Mouse (Mus musculus): ENCODE measurements around the gene Zfand3.

The Zfand3 gene

DNA sequence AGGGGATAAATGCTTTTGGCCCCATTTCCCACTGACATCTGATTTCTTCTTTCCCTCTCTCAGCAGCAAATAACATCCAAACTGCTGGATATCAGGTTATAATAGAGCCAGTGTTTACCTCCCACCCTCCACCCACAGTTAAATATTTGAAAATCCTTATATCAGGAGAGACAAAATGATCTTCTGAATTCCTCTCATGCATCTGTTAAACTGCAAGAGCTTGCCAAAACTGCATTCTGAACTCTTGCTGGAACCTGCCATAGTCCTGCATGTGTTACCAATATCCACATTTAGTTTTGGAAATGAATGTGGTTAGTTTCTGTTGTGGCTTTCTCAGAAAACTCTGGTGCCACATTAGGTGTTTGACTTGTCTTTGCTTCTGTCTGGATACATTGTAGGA is 97.3 kb downstream of the Zfand3 start:
- no peak for DNase-seq (ENCODE audit: low read depth in 2 of 2, low spot score in 2 of 2)

DNA sequence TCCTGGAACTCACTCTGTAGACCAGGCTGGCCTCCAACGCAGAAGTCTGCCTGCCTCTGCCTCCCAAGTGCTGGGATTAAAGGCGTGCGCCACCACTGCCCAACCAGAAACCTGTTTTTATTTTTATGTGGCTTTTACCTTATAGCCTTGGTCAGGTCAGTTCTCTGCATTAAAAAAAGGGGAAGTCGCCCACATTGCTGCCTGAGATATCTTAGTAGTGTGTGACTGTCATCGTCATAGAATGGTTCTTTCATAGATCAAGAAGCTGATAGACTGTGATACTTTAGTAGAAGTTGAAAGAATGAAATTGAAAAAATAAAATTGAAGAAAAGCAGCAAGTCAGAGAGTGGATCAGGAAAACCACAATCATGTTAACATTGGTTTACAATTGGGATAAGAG is 98.5 kb downstream of the Zfand3 start:
- no peak for DNase-seq (ENCODE audit: low read depth in 2 of 2, low spot score in 2 of 2)

DNA sequence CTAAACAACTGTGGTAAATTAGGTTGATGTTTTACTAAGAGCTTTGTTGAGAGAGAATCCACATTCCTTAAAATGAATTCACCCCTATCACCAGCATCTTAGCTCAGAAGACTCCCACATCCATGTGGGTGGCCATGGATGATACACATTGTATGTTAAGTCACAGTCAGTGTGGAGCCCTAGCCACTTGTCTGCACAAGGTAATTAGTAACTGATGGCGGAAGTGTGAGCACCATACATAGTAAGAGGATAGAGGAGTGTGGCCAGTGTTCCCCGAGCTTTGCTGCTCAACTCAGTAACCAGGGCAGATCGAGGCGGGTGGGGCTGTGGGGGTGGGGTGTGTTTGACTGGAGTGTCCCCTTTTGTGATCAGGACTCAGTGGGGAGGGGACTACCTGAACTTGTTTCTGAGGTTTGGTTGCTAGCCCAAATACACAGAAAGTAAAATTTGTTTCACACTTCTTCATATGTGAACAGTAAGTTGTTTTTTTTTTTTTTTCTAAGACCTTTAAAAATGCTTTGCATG is 99.2 kb downstream of the Zfand3 start:
- DNase-seq (ENCODE audit: low read depth in 2 of 2, low spot score in 2 of 2) = no peak

DNA sequence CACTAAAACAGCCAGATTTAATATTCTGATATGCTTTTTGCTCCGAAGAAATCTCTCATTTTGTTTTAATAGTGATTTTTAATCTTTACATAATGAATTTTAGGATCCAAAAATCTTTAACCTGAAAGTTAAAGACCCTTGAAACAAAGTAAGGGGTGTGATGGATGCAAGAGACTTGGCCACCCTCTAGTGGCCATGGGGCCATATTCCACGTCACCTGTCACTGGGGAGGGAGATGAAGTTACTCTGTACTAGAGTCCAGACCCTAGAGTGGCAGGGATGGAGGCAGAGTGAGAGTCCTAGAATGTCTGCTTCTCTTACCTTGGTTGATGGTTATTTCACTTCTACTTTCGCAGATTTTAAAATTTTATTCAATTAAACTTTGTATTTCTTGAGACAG is 100.8 kb downstream of the Zfand3 start:
- no peak for DNase-seq (ENCODE audit: low read depth in 2 of 2, low spot score in 2 of 2)

DNA sequence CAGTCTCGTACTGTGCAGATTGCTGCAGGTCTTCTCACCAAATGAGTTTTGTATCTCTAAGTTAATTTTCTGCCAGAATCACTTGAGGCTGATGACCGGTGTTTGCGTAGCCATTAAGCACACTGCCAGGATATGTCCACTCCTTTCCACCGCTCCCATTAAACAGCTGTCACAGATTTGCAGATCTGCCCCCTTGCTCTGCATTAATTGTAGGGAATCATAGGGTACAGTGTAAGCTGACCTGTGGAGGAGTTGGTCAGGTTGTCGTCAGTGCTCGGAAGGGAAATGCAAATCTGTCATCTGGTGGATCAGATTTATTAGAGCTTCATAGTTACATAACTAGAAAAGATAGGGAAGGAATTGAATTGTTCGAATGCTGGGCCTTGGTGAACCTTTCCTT is 106.1 kb downstream of the Zfand3 start:
- no peak for DNase-seq (ENCODE audit: low read depth in 2 of 2, low spot score in 2 of 2)

DNA sequence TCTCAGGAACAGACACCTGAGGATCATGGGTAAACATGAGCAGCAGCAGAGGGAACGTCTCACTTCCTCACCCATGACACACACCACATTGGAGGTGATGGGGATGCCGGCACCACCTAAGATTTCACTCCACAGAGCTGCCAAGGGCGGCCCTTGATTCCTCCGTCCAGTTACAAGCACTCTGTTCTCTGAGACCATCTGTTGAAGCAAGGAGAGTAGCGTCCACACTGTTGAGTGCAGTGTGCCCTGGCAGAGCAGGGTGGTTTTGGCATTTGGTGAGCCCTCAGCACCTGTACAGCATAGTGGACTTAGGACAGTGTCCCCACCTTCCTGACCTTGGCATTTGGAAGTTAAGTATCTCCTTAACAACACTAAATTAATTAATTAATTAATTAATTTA is 107.0 kb downstream of the Zfand3 start:
- no peak for DNase-seq (ENCODE audit: low read depth in 2 of 2, low spot score in 2 of 2)

DNA sequence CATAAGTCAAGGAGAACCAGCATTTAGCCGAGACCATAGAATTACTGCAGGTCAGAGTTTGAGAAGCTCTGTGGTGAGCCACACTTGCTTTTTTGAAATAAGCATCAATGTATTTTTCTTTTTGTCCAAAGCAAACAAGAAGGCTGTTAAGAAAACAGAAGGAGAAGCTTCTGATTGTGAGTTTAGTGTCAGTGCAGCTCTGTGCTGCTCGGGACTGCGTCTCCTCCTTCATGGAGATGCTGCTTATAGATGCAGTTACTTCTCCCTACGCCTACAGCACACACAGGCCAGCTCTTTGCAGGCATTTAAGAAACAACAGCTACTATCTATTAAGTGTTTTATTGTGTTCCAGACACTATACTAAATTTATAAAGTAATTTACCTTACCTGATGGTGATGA is 107.5 kb downstream of the Zfand3 start:
- DNase-seq (ENCODE audit: low read depth in 2 of 2, low spot score in 2 of 2) = no peak

DNA sequence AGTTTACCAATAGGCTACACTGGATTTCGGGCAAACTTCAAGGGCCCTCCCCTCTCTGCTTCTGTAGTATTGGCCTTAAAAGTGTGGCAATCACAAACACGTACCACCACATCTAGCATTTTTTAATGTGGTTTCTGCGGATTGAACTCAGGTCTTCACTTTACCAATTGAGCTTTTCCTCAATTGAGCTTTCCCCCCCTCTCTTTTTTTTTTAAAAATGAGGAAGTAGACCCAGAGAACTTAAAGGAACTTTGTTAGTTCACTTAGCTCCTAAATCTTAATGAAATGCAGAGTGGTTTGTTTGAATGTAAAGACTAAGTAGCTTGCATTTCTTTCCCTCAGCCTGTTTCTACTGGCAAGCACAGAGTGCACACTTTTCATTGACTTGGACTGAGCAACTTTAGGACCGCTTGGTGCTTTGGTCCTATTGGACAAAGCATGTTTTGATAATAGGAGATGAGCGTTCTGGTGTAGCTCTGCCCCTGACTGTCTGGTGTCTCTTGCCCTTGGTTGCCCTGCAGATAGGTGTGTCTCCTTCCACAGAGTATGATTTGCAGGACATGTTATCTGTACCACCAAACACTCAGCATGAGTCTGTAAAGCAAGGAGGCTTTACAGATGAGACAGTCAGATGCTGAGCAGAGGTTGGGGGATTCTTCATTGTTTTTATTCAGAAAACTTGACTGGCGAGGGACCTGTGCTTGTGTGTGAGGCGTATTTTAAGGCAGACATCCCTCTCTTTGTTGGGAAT is 108.2 kb downstream of the Zfand3 start:
- no peak for DNase-seq (ENCODE audit: low read depth in 2 of 2, low spot score in 2 of 2)

DNA sequence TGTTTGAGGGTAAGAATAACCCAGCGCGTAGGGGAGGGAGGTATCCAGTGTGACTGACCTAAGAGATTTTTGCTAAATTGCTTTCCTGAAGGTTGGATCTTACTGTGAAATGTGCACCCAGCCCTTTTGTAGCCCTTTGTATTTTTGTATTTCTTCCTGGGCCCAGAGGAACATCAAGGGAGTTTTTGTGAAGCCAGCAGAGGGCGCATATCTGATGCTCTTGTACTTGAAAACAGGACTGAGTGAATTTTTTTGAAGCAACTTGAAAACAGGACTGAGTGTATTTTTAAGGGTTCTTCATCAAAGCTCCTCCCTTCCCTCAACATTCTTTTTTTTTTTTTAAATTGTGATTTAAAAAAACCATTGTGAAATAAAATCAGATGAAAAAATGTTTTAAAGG is 110.2 kb downstream of the Zfand3 start:
- peak in 1 of 2 experiments; percentile 38 for DNase-seq (ENCODE audit: low read depth in 2 of 2, low spot score in 2 of 2)

DNA sequence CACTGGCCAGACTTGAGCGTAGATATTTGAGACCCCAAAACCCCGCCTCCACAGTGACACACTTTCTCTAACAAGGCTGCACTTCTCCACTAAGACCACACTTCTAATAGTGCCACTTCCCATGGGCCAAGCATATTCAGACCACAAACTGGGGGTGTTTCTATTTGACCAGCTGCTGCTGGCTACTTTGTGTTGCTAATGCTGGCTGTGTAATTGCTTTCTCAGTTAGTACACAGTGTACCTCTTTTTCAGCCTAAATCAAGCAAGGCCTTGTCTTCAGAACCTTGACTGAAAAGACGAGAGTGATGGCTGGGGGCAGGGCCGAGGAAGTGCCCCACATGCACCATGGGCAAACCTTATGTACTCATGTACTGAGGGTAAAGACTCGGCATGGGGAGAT is 111.7 kb downstream of the Zfand3 start:
- no peak for DNase-seq (ENCODE audit: low read depth in 2 of 2, low spot score in 2 of 2)

DNA sequence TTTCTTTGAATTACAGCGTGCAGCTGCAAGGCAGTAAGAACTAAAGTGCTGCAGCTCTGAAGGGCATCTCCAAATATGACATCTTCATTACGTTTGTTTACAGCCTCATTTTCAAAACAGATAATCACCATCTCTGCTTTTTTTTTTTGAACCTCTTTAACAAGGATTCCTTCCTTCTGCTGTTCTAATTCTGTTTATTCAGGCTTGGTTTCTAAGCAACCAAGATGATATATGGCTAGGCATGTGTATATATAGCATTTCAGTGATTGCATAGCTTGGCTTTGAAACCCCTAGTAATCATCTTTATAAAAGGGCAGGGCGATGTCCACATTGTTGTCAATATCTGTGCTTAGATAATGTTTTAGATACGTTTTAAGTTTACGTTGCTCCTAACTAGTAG is 113.5 kb downstream of the Zfand3 start:
- DNase-seq (ENCODE audit: low read depth in 2 of 2, low spot score in 2 of 2) = no peak

DNA sequence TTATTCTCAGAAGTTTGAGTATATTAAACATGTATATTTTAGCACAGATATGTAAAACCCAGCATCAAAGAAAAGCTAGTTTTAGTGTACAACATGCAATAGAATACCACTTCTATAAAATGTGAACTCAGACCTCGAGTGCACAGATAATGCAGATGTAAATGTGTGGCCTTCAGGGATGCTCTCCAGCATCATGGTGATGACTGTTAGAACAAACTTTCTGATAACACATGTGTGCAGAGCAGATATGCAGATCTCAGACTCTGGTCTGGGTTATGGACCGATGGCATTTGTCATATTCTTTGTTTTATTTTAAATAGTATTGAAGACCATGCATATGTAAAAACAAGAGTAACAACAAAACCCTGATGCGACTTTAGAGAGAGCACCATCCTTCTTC is 117.7 kb downstream of the Zfand3 start:
- DNase-seq (ENCODE audit: low read depth in 2 of 2, low spot score in 2 of 2) = no peak

DNA sequence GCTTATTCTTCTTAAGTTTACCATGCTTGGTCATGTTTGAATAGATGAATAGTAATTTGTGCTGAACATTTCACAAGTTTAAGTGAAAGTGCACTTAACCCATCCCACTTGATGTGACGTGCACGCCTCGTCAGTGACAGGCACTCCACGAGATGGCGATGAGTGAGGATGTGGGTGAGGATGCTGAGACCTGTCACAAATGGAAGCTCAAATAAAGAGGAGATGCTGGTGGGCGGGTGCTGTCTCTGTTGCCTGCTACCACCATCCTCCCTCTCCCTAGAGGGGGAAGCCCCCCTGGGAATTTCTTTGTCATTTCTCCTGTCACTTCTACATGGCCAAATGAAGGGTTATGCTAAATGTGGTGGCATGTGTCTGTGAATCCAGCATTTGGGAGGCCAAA is 123.9 kb downstream of the Zfand3 start:
- peak in 1 of 2 experiments; percentile 45 for DNase-seq (ENCODE audit: low read depth in 2 of 2, low spot score in 2 of 2)

DNA sequence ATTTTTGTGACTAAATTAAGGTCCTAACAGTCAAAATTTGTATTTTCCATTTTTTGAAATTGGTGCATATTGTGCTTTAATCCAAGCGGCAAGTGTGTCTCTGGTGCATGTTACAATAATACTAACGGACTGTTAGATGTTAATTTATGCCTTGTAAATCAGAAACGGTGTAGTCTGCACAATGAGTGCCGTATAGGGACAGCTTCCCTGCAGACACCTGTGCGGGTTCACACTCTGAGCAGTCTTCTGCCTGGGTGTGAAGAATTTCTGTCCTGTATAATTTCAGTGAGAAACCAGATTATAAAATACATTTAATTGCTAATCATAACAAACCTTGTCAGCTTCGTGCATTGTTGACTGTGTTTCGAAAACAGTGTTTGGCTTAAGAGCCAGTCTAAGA is 124.7 kb downstream of the Zfand3 start:
- DNase-seq (ENCODE audit: low read depth in 2 of 2, low spot score in 2 of 2) = no peak

DNA sequence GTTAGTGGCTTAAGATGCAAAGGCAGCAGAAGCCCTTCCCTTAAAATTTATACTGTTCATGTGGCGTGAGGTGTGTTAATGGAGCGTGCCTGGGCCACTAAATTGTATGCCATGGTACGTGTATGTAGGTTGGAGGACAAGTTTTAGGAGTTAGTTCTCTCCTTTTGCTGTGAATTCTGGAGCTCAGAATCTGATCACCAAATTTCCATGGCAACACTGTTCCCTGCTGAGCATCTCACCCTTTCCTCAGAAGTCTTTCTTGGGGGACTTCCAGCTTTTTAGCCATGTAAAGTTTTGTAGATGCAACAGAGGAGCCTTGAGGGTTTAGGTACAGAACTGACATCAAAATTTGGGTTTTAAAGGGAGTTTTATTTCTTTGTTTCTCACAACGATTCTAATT is 125.8 kb downstream of the Zfand3 start:
- DNase-seq (ENCODE audit: low read depth in 2 of 2, low spot score in 2 of 2) = no peak

DNA sequence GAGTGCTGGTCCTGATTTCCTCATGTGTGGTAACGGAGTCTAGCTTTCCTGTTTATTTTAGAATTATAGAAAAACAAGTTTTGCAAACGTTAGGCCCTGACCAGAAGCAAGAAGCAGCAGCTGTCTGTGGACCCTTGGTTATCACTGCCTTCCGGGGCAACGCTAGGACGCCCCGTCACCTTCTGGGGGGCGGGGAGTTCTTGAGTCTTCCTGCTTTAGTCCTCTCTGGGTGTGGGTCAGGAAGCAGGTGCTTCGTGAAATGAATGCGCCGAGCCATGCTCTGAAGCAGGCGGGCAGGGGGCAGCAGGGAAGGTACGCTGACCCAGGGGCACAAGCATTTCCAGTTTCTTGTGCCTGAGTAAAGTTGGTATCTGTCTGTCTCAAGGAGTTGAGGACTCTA is 129.1 kb downstream of the Zfand3 start:
- DNase-seq (ENCODE audit: low read depth in 2 of 2, low spot score in 2 of 2) = peak; percentile 10 to 28

DNA sequence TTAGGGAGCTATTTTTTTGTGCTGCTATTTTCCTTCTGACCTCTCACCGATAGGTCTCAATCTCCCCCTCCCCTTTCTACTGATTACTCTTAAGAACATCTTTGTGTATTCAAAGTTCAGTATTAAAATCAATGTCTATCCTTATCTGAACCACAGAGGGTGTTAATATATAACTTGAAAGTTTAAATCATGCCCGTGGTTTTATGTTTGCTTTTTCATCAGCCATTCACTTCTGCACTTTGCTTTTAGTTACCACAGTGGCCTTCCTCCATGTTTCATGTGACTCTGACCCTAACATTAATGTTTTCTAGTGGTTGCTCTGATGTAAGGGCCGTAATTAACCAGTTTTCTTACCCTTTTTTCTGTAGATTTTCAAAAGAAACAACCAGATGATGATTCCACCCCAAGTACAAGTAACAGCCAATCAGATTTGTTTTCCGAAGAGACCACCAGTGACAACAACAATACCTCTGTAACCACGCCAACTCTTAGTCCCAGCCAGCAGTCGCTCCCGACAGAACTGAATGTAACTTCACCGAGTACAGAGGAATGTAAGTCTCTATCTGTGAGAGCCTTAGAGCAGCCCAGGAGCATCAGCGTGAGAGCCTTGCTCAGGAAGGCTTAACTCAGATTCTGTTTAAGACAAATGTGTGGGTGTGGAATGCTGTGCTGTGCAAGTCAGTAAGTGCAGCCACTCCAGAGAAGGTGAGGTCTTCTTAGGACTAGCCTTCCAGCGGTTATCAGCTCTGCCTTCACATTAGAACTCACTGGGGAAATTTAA is 130.6 kb downstream of the Zfand3 start:
- DNase-seq (ENCODE audit: low read depth in 2 of 2, low spot score in 2 of 2) = no peak

DNA sequence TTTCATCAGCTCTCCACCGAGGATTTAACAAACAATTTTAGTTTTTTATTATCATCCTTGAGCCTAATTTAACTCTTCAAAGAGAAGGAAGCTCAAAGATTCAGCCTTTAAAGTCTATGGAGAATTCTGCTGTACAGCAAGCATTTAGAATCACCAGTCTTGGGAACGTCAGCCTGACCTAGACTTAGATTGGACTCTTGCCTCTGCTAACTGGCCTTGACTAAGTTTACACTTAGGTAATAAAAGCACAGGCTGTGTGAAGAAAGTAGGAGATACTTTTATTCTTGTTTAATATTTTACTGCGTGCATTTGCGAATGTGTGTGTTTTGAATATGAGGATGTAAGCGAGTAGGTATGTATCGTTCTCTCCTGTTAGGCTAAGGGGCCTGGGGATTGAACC is 131.4 kb downstream of the Zfand3 start:
- DNase-seq (ENCODE audit: low read depth in 2 of 2, low spot score in 2 of 2) = no peak

DNA sequence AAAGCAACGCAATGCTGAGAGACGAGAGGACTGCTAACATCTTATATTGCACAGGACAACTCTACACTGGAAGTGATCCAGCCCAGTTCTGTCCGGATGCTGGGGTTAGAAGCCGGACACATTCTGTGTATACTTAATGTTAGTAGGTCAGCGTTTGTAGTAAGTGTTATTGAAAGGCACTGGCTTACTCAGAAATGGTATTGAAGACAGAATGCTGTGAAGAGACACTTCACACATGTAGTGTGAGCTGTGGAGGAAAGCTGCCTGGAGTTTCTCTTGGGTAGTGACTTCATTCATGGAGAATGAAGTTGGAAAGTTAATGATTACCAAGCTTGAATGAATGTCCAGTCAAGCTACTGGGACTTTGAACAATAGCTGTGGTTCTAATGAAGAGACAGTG is 132.2 kb downstream of the Zfand3 start:
- DNase-seq (ENCODE audit: low read depth in 2 of 2, low spot score in 2 of 2) = no peak

DNA sequence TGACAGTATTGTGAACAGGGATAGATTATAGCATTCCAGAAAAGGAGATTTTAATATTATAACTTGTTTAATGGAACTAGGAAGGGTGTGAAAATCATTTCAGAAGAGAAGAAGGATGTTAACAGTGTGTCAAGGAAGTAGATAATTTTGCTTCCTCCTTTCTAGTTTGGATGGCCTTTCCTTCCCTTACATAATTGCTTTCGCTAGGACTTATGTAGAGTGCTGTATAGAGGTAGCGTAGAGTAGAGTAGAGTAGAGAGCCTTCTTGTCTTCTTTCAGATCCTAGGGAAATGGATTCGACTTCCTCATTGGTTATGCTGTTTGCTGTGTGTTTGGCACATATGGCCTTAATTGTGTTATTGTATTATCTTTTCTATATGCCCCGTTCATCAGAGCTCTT is 132.6 kb downstream of the Zfand3 start:
- DNase-seq (ENCODE audit: low read depth in 2 of 2, low spot score in 2 of 2) = no peak

DNA sequence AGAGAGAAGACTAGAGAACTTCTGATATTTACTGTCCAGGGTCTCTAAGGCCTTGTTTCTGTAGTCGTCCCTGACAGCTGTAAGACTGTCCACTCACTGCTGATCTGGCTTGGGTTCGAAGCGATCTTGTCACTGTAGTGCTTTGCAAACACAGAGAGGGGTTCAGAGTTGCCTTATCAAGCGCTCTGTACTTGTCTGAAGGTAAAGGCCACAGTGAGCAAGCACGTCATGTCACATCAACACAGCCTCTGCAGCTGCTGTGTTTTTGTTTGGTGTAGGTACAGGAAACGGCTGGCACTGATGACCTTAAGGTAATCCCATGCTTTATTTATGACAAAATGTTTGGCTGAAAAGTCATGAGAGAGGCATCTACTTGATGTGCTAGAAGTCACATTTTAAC is 139.6 kb downstream of the Zfand3 start:
- no peak for DNase-seq (ENCODE audit: low read depth in 2 of 2, low spot score in 2 of 2)

DNA sequence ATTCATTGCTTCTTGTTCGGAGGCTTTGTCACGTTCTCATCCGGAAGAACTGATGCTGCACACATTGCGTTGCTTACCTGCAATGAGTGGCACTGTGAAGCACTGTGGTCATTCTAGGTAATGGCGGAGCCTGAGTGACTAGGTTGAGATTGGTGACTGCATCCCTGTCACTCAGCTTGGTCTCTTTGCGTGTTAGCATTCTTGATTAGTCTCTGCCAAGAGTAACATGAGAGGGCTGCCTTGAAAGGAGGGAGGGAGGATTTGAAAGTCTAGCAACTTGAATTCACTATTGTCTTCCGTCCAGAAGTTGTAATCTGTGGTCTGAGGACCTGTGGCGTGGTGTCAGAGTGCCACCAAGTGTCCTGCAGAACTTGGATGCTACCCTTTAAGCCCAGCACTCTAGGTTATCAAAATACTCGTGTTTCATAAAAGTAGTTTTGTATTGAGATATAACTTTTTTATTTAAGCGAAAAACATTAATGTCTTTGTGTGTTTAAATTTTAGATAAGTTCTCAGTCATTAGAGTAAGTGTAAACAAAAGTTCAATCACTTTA is 141.1 kb downstream of the Zfand3 start:
- DNase-seq (ENCODE audit: low read depth in 2 of 2, low spot score in 2 of 2) = no peak

All from CD8-positive naive resting alpha-beta T cell, adult 2 months (primary cell).